Mouse (Mus musculus): ENCODE results near the gene H1fx.
A peak's percentile ranks its signal among the peaks of the same experiment; 100 is the strongest.
"Not testable (repeated sequence)": the region's sequence is repeated elsewhere in the genome, so short reads cannot be mapped to it uniquely, and the experiment has no call there.

Gene H1fx

GRCm38 (mm10) chr6:87980374-87981029 lies 935 bp downstream of the H1fx start:
- DNase-seq = peak; percentile 68

- DNase-seq = no peak
Observed at GRCm38 (mm10) chr6:87979728-87980127, 1.7 kb downstream of the H1fx start.

- DNase-seq = no peak
Observed at GRCm38 (mm10) chr6:87970041-87970440, 11.4 kb downstream of the H1fx start.

- not testable (repeated sequence) for DNase-seq
Observed at GRCm38 (mm10) chr6:87962457-87962856, 19.0 kb downstream of the H1fx start.

- DNase-seq = no peak
Observed at GRCm38 (mm10) chr6:87942179-87942578, 39.3 kb downstream of the H1fx start.

GRCm38 (mm10) chr6:87938941-87939340 lies 42.5 kb downstream of the H1fx start:
- DNase-seq = no peak

- peak; percentile 53 for DNase-seq
Observed at GRCm38 (mm10) chr6:87937178-87937788, 44.2 kb downstream of the H1fx start.

- DNase-seq = no peak
Observed at GRCm38 (mm10) chr6:87935037-87935436, 46.4 kb downstream of the H1fx start.
